Mouse (Mus musculus) heart, embryonic 12.5 days (tissue): ENCODE data around the gene Oxsm. TPM values are rescaled to one million over a fixed set of nuclear protein-coding genes. Genes with fewer than 3 reads are reported as not detected.
A peak's percentile ranks its signal among the peaks of the same experiment; 100 is the strongest.

Experiments
- ATAC-seq: fragments of 200-750 bp; cut with Nextera tagmentation; 2 replicates; pipeline ENCODE4 v1.8.0; 2017; ENCODE audit warnings: moderate TSS enrichment, moderate library complexity; ENCODE audit not compliant: insufficient number of reproducible peaks, low FRiP score
- H3K27ac ChIP-seq: fragments of 300-500 bp; sonication (generic); 2 replicates; pipeline ENCODE4 v1.5.1; 2016; ENCODE audit warnings: mild to moderate bottlenecking, moderate library complexity; ENCODE audit not compliant: poor library complexity, severe bottlenecking
- H3K27me3 ChIP-seq: fragments of 300-500 bp; sonication (generic); replicated peaks from 2 replicates; pipeline ENCODE4 v1.6.1; 2016; ENCODE audit warnings: mild to moderate bottlenecking, moderate library complexity
- H3K36me3 ChIP-seq: fragments of 300-500 bp; sonication (generic); 2 replicates; pipeline ENCODE4 v1.6.1; 2016; ENCODE audit warnings: mild to moderate bottlenecking, moderate library complexity
- H3K4me1 ChIP-seq: fragments of 300-500 bp; sonication (generic); replicated peaks from 2 replicates; pipeline ENCODE4 v1.6.1; 2016; ENCODE audit warnings: mild to moderate bottlenecking
- H3K4me2 ChIP-seq: fragments of 300-500 bp; sonication (generic); 2 replicates; pipeline ENCODE4 v1.6.1; 2016; ENCODE audit warnings: mild to moderate bottlenecking, moderate library complexity
- H3K4me3 ChIP-seq: fragments of 300-500 bp; sonication (generic); 2 replicates; pipeline ENCODE4 v1.5.1; 2016; ENCODE audit warnings: mild to moderate bottlenecking
- H3K9ac ChIP-seq: fragments of 300-500 bp; sonication (generic); 2 replicates; pipeline ENCODE4 v1.6.1; 2016; ENCODE audit warnings: mild to moderate bottlenecking, moderate library complexity
- H3K9me3 ChIP-seq: fragments of 300-500 bp; sonication (generic); replicated peaks from 2 replicates; pipeline ENCODE4 v1.6.1; 2016; ENCODE audit warnings: mild to moderate bottlenecking, moderate library complexity
- WGBS: fragments of 180-500 bp; shearing (Covaris S2); methylation state at CpG from one replicate; pipeline ENCODE4 v1.1.7; 2016; 5-methylcytosine and 5-hydroxymethylcytosine counted together
- polyA plus RNA-seq: library from polyadenylated mRNA; unstranded; fragments of >200 nt; fragmentation: Nextera tagmentation; extraction: Ambion mirVana; gene quantifications from 2 replicates; pipeline ENCODE4 v1.2.1, GENCODE M21; 2016

The Oxsm gene
- polyA plus RNA-seq, 1 experiment from 2014 or later, result 2.8 TPM

DNA sequence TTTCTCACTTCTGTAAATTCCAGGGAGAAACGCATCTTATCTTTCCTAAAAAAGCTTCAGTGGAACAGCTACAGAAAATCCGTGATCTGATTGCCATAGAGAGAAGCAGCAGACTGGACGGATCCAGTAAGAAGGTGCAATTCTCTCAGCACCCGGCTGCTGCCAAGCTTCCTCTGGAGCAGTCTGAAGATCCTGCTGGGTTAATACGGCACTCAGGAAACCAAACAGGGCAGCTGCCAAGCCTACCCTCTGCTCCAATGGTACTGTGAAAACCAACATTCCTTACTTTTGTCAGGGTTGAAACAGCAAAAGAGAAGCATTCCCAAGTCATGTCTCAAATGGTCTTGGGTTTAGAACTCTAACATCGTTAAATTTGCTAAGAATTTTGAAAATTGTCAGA lies 10.9 kb upstream of the Oxsm start:
- Histone ChIP-seq H3K4me3 (no peak overlapping the region), H3K27ac (no peak overlapping the region), H3K4me1 (no peaks in the 10 kb centered on the region), H3K4me2 (no peak overlapping the region), H3K27me3 (no peaks in the 10 kb centered on the region), H3K9me3 (no peaks in the 10 kb centered on the region), H3K36me3 (peaks cover 26% of the 10 kb centered on the region), H3K9ac (no peak overlapping the region)
- 70% methylated on average over 6 of the region's 6 CpGs for WGBS
- ATAC-seq, result no peak

DNA sequence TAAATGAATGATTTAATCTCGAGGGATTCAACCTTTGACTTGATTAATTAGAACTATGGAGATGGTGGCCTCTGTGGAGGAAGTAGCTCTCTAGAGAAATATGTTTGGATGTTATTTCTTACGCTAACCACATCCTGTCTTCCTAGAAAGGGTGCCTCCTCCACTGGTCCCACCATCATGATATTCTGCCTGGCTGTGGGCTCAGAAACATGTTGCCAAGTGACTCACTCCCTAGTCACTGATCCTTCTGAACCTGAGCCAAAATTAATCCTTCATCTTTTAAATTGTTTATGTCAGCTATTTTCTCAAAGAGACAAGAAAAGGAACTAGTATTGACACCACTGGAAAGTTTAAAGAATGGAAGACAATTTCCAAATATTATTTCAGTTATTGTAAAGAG lies 6.6 kb upstream of the Oxsm start:
- Histone ChIP-seq H3K4me2 (no peak overlapping the region), H3K27ac (no peak overlapping the region), H3K4me1 (no peaks in the 10 kb centered on the region), H3K9ac (no peak overlapping the region), H3K36me3 (peaks cover 28% of the 10 kb centered on the region), H3K4me3 (no peak overlapping the region), H3K9me3 (no peaks in the 10 kb centered on the region), H3K27me3 (no peaks in the 10 kb centered on the region)
- WGBS, result 60% methylated on average over 2 of the region's 2 CpGs
- ATAC-seq, result no peak

DNA sequence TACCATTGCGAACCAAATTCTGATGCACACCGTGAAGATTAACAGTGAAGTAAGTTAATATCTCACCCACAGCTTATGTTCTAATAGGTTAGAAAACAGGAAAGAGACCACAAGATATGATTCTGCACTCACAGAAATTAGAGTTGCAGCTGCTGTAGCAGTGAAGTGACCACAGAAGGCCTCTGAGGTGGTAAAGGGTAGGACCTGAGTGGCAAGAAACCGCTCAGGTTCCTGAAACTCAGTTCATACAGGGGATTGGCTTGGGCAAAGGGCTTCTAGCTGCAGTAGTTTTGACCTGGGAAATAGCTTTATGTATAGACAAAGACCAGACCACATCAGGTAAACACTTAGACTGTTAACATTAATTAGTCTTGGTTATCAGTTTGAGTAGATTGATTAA lies 6.1 kb upstream of the Oxsm start:
- no peaks in the 10 kb centered on the region for H3K27me3 ChIP-seq
- 91% methylated on average over 3 of the region's 3 CpGs for WGBS
- H3K9ac ChIP-seq, result no peak overlapping the region
- no peak for ATAC-seq
- no peak overlapping the region for H3K4me3 ChIP-seq
- no peak overlapping the region for H3K27ac ChIP-seq
- no peak overlapping the region for H3K4me2 ChIP-seq
- no peaks in the 10 kb centered on the region for H3K9me3 ChIP-seq
- H3K4me1 ChIP-seq, result no peaks in the 10 kb centered on the region
- peaks cover 27% of the 10 kb centered on the region for H3K36me3 ChIP-seq

DNA sequence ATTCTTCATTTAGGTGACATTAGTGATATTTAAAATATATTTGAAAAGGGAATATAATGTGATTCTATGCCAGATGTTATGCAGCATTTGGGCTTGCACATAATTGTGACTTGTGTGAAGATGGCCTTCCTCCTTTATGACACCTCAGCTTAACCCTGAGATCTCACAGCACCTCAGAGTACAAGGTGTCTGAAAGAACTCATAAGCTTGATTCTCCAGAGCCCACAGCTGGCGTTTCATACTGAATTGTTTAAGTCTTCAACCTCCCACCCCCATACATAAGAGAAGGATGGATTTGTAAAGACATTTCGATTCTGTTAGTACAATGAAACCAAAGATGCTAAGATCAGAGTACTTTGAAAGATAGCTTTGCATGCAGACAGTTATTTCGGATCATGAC lies 491 bp upstream of the Oxsm start:
- Histone ChIP-seq H3K4me2 (peak overlapping the region; percentile 89), H3K9me3 (no peaks in the 10 kb centered on the region), H3K4me3 (peak overlapping the region; percentile 72), H3K27ac (no peak overlapping the region), H3K36me3 (peaks cover 7% of the 10 kb centered on the region), H3K27me3 (no peaks in the 10 kb centered on the region), H3K4me1 (peaks cover 5% of the 10 kb centered on the region; the same call in 1 of the 2 replicates), H3K9ac (peak overlapping the region; percentile 85)
- 77% methylated on average over 3 of the region's 3 CpGs for WGBS
- ATAC-seq, result no peak

DNA sequence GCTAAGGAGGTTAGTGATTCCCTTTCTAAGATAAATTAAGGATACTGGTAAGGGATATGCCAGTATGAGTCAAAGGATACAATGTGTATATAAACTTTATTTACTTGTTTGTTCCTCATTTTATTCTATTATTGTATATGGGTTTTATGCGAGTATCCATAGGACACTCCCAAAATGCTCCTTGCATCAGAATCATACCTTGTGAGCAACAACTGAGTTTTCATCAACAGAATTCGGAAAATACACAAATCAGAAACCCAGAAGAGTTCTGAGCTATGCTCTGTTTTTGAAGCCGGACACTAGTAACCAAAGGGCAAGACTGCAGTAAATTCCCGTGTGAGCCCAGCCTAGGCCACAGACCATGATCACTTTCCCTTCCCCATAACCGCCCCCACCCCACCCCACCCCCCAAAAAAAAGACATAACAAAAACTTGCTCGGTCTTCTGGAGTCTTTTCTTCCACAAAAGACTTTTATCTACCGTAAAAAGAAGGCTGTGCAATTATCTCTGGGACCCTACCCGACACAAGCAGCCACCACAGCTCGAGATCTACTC lies 928 bp downstream of the Oxsm start:
- H3K9ac ChIP-seq, result peak overlapping the region; percentile 85
- no peaks in the 10 kb centered on the region for H3K27me3 ChIP-seq
- H3K4me3 ChIP-seq, result peak overlapping the region; percentile 72
- H3K36me3 ChIP-seq, result no peaks in the 10 kb centered on the region
- peak overlapping the region; percentile 89 for H3K4me2 ChIP-seq
- H3K9me3 ChIP-seq, result no peaks in the 10 kb centered on the region
- no peak for ATAC-seq
- H3K4me1 ChIP-seq, result peaks cover 5% of the 10 kb centered on the region; the same call in 1 of the 2 replicates
- no peak overlapping the region; the same call in 1 of the 2 replicates for H3K27ac ChIP-seq
- WGBS, result 18% methylated on average over 9 of the region's 9 CpGs

DNA sequence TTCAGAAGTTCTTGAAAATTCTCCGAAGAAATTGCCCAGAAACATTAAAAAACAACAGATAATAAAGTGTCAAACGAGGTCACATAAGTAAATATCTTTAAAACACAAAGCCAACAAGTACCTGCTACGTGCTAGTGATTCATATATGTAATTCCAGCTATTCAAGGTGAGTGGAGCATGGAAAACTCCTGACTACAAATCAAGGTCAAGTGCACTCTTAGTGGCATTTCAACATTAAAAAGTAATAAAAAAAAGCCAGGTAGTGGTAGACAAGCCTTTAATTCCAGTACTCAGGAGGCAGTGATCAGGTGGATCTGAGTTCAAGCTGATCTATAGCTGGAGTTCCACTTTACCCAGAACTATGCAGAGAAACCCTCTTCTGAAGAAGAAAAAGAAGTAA lies 1.5 kb downstream of the Oxsm start:
- Histone ChIP-seq H3K36me3 (no peaks in the 10 kb centered on the region), H3K27ac (no peak overlapping the region), H3K9ac (no peak overlapping the region), H3K4me1 (peaks cover 5% of the 10 kb centered on the region; the same call in 1 of the 2 replicates), H3K4me2 (no peak overlapping the region), H3K9me3 (no peaks in the 10 kb centered on the region), H3K27me3 (no peaks in the 10 kb centered on the region), H3K4me3 (no peak overlapping the region)
- no peak for ATAC-seq
- 72% methylated on average over 3 of the region's 3 CpGs for WGBS

DNA sequence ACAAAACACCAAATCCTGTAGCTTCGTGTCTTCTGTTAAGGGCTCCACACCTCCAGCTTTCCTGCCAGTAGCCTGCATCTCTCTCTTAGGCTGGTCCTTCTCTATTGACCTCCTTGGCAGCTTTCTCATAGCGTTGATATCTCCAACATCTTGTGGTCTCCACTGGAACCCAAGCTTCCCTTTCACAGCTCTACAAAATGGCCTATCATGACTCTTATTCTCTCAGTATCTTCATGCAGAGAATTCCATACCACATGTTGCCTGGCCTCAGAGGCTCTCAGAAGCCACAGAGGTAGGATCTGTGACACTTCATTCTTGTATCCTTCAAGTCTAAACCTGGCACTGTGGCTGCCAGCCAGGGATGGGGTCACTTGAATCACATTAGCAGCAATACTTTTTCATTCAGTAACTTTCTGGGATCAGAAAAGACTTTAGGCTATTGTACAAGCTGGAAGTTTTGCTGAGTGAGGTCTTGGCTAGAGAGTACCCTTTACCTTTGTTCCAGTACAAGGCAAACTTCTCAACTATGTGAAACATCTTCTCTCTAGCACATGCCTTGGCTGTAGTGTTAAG lies 3.2 kb downstream of the Oxsm start:
- H3K4me3 ChIP-seq, result no peak overlapping the region
- no peak overlapping the region for H3K4me2 ChIP-seq
- H3K9me3 ChIP-seq, result no peaks in the 10 kb centered on the region
- H3K27ac ChIP-seq, result no peak overlapping the region
- H3K36me3 ChIP-seq, result no peaks in the 10 kb centered on the region
- H3K9ac ChIP-seq, result no peak overlapping the region
- ATAC-seq, result no peak
- peaks cover 5% of the 10 kb centered on the region; the same call in 1 of the 2 replicates for H3K4me1 ChIP-seq
- H3K27me3 ChIP-seq, result no peaks in the 10 kb centered on the region
- 77% methylated on average over 2 of the region's 2 CpGs for WGBS

DNA sequence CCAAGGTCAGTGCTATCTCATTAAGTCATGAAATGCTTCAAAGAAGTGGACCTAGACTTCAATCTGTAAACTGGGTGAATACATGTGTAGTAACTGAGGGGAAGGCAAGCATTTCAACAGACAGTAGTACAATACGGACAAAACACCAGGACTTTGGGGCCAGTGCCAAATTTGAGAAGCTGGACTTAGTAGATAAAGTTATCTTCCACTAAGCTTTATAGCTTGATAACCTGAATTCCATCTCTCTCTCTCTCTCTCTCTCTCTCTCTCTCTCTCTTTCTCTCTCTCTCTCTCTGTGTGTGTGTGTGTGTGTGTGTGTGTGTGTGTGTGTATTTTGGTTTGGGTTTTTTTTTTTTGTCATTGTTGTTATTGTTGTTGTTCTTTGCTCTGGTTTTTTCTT lies 4.5 kb downstream of the Oxsm start:
- 32% methylated on average over 1 of the region's 1 CpGs for WGBS
- Histone ChIP-seq H3K36me3 (peaks cover 6% of the 10 kb centered on the region), H3K4me2 (no peak overlapping the region), H3K9me3 (no peaks in the 10 kb centered on the region), H3K4me1 (peaks cover 4% of the 10 kb centered on the region; the same call in 1 of the 2 replicates), H3K9ac (no peak overlapping the region), H3K27ac (no peak overlapping the region), H3K27me3 (no peaks in the 10 kb centered on the region), H3K4me3 (no peak overlapping the region)
- ATAC-seq, result no peak

DNA sequence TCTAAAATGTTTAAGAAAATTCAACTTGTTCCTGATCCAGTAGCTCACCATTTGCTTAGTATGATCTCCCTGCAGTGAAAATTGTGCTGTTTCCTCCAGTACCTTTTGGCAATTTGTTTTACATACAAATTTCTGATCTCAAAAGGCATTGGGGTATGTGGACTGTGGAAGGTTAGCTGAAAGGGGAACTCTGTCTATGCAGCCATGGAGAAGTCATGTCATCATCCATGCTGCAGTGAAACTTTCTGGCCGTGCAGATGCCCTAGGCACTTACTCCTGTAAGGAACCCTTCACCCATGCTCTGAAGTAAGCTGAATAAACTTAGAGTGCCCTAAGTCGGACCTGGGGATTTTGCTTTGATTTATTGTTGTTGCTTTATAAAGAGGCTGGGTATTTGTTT lies 5.2 kb downstream of the Oxsm start:
- H3K27ac ChIP-seq, result 0 out of 2 replicates have a peak overlapping the region, but pooled peaks have one; percentile 31
- H3K27me3 ChIP-seq, result no peaks in the 10 kb centered on the region
- no peak overlapping the region for H3K4me3 ChIP-seq
- 62% methylated on average over 2 of the region's 2 CpGs for WGBS
- H3K4me1 ChIP-seq, result no peaks in the 10 kb centered on the region; the same call in 1 of the 2 replicates
- H3K36me3 ChIP-seq, result peaks cover 10% of the 10 kb centered on the region
- H3K9ac ChIP-seq, result no peak overlapping the region
- ATAC-seq, result no peak
- peak overlapping the region; percentile 12; the same call in 1 of the 2 replicates for H3K4me2 ChIP-seq
- H3K9me3 ChIP-seq, result no peaks in the 10 kb centered on the region

DNA sequence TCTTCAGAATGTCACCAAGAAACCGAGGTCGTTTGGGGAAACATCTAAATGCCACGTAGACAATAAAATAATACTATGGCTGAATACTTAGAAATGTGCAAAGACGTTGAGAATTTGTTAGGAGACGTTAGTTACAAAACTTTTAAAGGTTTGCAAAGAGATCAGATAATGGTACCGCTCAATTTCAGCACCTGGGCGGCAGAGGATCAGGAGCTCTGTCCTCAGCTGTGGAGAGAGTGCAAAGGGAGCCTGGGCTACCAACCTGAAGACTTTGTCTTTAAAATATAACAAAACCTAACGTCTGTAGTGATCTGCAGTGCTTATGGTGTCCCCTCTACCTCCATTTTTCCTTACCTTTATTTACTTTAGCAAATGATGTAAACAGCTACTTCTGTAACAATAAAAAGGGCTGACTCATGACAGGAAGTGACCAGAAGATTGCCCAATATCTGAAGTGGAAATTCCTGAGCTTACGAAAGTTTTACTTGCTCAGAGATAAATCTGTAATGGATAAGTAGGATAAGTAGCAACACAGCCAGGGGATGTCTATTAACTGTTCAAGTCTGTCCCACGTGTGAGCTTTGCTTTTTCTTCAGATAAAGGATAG lies 5.9 kb downstream of the Oxsm start:
- peak overlapping the region; percentile 61 for H3K4me3 ChIP-seq

DNA sequence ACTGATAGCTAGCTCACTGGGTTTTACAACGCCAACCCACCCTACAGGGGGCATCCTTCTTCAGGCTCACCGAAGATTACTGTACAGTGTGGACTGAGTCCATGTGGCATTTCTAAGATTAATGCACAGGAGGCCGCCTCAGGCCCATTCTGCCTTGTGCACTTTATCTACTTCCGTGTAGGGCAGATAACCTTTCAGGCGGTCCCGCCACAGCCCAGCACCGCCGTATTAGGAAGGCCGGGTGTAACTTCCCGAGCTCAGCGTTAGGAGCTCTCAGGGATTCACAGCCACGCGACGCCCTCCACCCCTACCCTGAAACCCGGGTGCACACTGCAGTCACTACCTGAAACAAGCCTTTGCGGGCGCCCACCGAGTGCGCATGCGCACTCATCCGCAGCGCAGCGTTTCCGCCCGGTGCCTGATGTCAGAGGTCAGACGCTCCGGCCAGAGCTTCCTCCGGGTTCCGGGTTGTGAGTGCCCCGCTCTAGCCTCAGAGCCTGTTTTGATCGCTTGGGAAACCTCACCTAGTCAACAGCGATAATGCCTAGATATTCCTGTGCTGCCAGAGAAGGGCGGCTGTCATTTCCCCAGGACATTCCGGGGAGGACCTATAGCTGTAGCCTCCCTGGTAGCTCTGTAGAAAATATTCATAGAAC lies 6.5 kb downstream of the Oxsm start:
- peak; percentile 93 for ATAC-seq
- Histone ChIP-seq H3K9ac (peak overlapping the region; percentile 78), H3K4me2 (peak overlapping the region; percentile 64), H3K27ac (peak overlapping the region; percentile 90), H3K4me1 (no peaks in the 10 kb centered on the region; the same call in 1 of the 2 replicates), H3K9me3 (no peaks in the 10 kb centered on the region), H3K36me3 (peaks cover 10% of the 10 kb centered on the region), H3K27me3 (no peaks in the 10 kb centered on the region), H3K4me3 (peak overlapping the region; percentile 61)
- 1% methylated on average over 34 of the region's 34 CpGs for WGBS

More for the DNA sequence above, 5.9 kb downstream of the Oxsm start:
- peak overlapping the region; percentile 90 for H3K27ac ChIP-seq
- H3K9ac ChIP-seq, result peak overlapping the region; percentile 78
- H3K27me3 ChIP-seq, result no peaks in the 10 kb centered on the region
- WGBS, result 4% methylated on average over 10 of the region's 10 CpGs
- no peaks in the 10 kb centered on the region; the same call in 1 of the 2 replicates for H3K4me1 ChIP-seq
- H3K36me3 ChIP-seq, result peaks cover 10% of the 10 kb centered on the region
- ATAC-seq, result peak; percentile 25; the same call in 1 of the 2 replicates
- H3K4me2 ChIP-seq, result peak overlapping the region; percentile 64
- H3K9me3 ChIP-seq, result no peaks in the 10 kb centered on the region
